7 mouse cellular contexts compared by ENCODE assay signal in the genomic region with DNA sequence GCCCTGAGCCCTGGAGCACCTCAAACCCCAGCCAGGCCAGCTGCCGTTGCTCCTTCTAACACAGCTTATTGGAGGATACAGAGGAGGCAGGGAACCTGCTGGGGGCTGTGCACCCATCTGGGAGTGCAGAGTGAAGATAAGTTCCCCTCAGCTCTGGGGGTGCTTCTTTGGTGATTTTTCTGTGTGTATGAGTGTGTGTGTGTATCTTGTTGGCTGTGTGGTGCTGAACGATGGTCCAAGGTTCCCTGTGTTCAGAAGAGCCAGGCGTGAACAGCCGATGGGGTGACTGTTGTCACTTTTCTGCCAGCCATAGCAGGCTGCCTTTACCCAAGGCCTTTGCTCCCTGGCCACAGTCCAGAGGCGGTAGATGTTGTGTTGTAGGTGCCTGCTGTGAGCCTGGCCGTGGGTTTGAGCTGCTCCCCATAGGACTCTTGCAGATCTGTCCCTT. TPM values are rescaled to one million over a fixed set of nuclear protein-coding genes. Genes with fewer than 3 reads are reported as not detected.
A peak's percentile ranks its signal among the peaks of the same experiment; 100 is the strongest.
DNase-seq lines count a peak whose midpoint lies in the region; ATAC-seq lines count a peak whose summit lies in the region.

No protein-coding gene starts in this region.

- no peak overlapping the region for H3K4me2 ChIP-seq in lung, embryonic 16.5 days (ENCODE audit: low read depth, low read length)
- H3K4me2 ChIP-seq in embryonic facial prominence, embryonic 15.5 days (replicated peaks): no peak overlapping the region
- H3K4me2 ChIP-seq in neural tube, embryonic 15.5 days: no peak overlapping the region; the same call in 1 of the 2 replicates

- no peaks in the 10 kb centered on the region for H3K9me3 ChIP-seq in lung, embryonic 16.5 days (ENCODE audit: control insufficient read depth, low read length)
- H3K9me3 ChIP-seq in embryonic facial prominence, embryonic 15.5 days (replicated peaks): no peaks in the 10 kb centered on the region
- no peaks in the 10 kb centered on the region for H3K9me3 ChIP-seq in neural tube, embryonic 15.5 days (replicated peaks)

- DNase-seq in lung, postnatal 14 days: no peak
- peak; percentile 77 to 87 for DNase-seq in kidney, postnatal 25 days
- DNase-seq in right cerebral cortex, adult 2 months (ENCODE audit: low spot score in 2 of 2): no peak
- DNase-seq in layer of hippocampus, adult 9-10 months (ENCODE audit: low spot score): no peak

- no peak for ATAC-seq in lung, embryonic 16.5 days (ENCODE audit: low read depth)
- ATAC-seq in embryonic facial prominence, embryonic 15.5 days (ENCODE audit: insufficient number of reproducible peaks, low FRiP score, low TSS enrichment, low read depth): no peak
- no peak for ATAC-seq in neural tube, embryonic 15.5 days (ENCODE audit: low FRiP score)

- H3K36me3 ChIP-seq in lung, embryonic 16.5 days (ENCODE audit: control insufficient read depth, insufficient read depth, low read length): peaks cover 16% of the 10 kb centered on the region
- peaks cover 38% of the 10 kb centered on the region for H3K36me3 ChIP-seq in embryonic facial prominence, embryonic 15.5 days
- H3K36me3 ChIP-seq in neural tube, embryonic 15.5 days: peaks cover 13% of the 10 kb centered on the region

- peaks cover 32% of the 10 kb centered on the region for H3K4me1 ChIP-seq in lung, embryonic 16.5 days (replicated peaks; ENCODE audit: control insufficient read depth, insufficient read depth, low read length)
- H3K4me1 ChIP-seq in embryonic facial prominence, embryonic 15.5 days: peaks cover 65% of the 10 kb centered on the region
- H3K4me1 ChIP-seq in neural tube, embryonic 15.5 days: peaks cover 70% of the 10 kb centered on the region

- H3K27ac ChIP-seq in lung, embryonic 16.5 days (ENCODE audit: low read length): 0 out of 2 replicates have a peak overlapping the region, but pooled peaks have one; percentile 22
- no peak overlapping the region for H3K27ac ChIP-seq in embryonic facial prominence, embryonic 15.5 days (replicated peaks)
- no peak overlapping the region for H3K27ac ChIP-seq in neural tube, embryonic 15.5 days (replicated peaks)

- no peaks in the 10 kb centered on the region for H3K27me3 ChIP-seq in lung, embryonic 16.5 days (ENCODE audit: control insufficient read depth, insufficient read depth, low read depth, low read length)
- no peaks in the 10 kb centered on the region for H3K27me3 ChIP-seq in embryonic facial prominence, embryonic 15.5 days
- no peaks in the 10 kb centered on the region for H3K27me3 ChIP-seq in neural tube, embryonic 15.5 days (replicated peaks)

- no peak overlapping the region for H3K4me3 ChIP-seq in lung, embryonic 16.5 days (ENCODE audit: low read length)
- no peak overlapping the region for H3K4me3 ChIP-seq in embryonic facial prominence, embryonic 15.5 days (replicated peaks)
- no peak overlapping the region for H3K4me3 ChIP-seq in neural tube, embryonic 15.5 days (replicated peaks)

- no peak overlapping the region for H3K9ac ChIP-seq in lung, embryonic 16.5 days (ENCODE audit: low read length)
- H3K9ac ChIP-seq in embryonic facial prominence, embryonic 15.5 days: 0 out of 2 replicates have a peak overlapping the region, but pooled peaks have one; percentile 7
- 0 out of 2 replicates have a peak overlapping the region, but pooled peaks have one; percentile 26 for H3K9ac ChIP-seq in neural tube, embryonic 15.5 days (replicated peaks)

- 51% methylated on average over 6 of the region's 6 CpGs for WGBS in lung, embryonic 16.5 days
- WGBS in embryonic facial prominence, embryonic 15.5 days: 70% methylated on average over 6 of the region's 6 CpGs
- 73% methylated on average over 6 of the region's 6 CpGs for WGBS in neural tube, embryonic 15.5 days

RNA-seq across cellular contexts. Expression of a gene that starts 9.5 kb away (rescaled TPM):
- polyA plus RNA-seq in lung, embryonic 16.5 days (2015; fragmentation: Nextera tagmentation; extraction: Ambion mirVana): 45.4 and 50.6 TPM in 2 replicates
- polyA plus RNA-seq in embryonic facial prominence, embryonic 15.5 days (2015; fragmentation: Nextera tagmentation; extraction: Ambion mirVana): 61.2 and 64.6 TPM in 2 replicates
- 48.6 and 50.4 TPM in 2 replicates for polyA plus RNA-seq in neural tube, embryonic 15.5 days (2015; fragmentation: Nextera tagmentation; extraction: Ambion mirVana)

RNA-seq across cellular contexts. Expression of a gene that starts 9.9 kb away (rescaled TPM):
- polyA plus RNA-seq in lung, embryonic 16.5 days (2015; fragmentation: Nextera tagmentation; extraction: Ambion mirVana): 27.5 and 32.8 TPM in 2 replicates
- 72.3 and 88.0 TPM in 2 replicates for polyA plus RNA-seq in embryonic facial prominence, embryonic 15.5 days (2015; fragmentation: Nextera tagmentation; extraction: Ambion mirVana)
- 27.9 and 34.6 TPM in 2 replicates for polyA plus RNA-seq in neural tube, embryonic 15.5 days (2015; fragmentation: Nextera tagmentation; extraction: Ambion mirVana)

RNA-seq across cellular contexts. Expression of a gene that starts 21.5 kb away (rescaled TPM):
- polyA plus RNA-seq in lung, embryonic 16.5 days (2015; fragmentation: Nextera tagmentation; extraction: Ambion mirVana): 915 and 939 TPM in 2 replicates
- polyA plus RNA-seq in embryonic facial prominence, embryonic 15.5 days (2015; fragmentation: Nextera tagmentation; extraction: Ambion mirVana): 969 and 997 TPM in 2 replicates
- 544 and 638 TPM in 2 replicates for polyA plus RNA-seq in neural tube, embryonic 15.5 days (2015; fragmentation: Nextera tagmentation; extraction: Ambion mirVana)

RNA-seq across cellular contexts. Expression of a gene that starts 21.8 kb away (rescaled TPM):
- polyA plus RNA-seq in lung, embryonic 16.5 days (2015; fragmentation: Nextera tagmentation; extraction: Ambion mirVana): 313 and 320 TPM in 2 replicates
- 317 and 339 TPM in 2 replicates for polyA plus RNA-seq in embryonic facial prominence, embryonic 15.5 days (2015; fragmentation: Nextera tagmentation; extraction: Ambion mirVana)
- 353 and 368 TPM in 2 replicates for polyA plus RNA-seq in neural tube, embryonic 15.5 days (2015; fragmentation: Nextera tagmentation; extraction: Ambion mirVana)

RNA-seq across cellular contexts. Expression of a gene that starts 25.0 kb away (rescaled TPM):
- polyA plus RNA-seq in lung, embryonic 16.5 days (2015; fragmentation: Nextera tagmentation; extraction: Ambion mirVana): 0.67 and 0.88 TPM in 2 replicates
- polyA plus RNA-seq in embryonic facial prominence, embryonic 15.5 days (2015; fragmentation: Nextera tagmentation; extraction: Ambion mirVana): 3.4 and 5.4 TPM in 2 replicates
- 122 and 144 TPM in 2 replicates for polyA plus RNA-seq in neural tube, embryonic 15.5 days (2015; fragmentation: Nextera tagmentation; extraction: Ambion mirVana)

Comparison
In these comparisons a context has a peak if more than half of its experiments do, and no peak if none do; other contexts are left out.
1. DNase-seq: peak in kidney, postnatal 25 days (2 of 2); none in lung, postnatal 14 days (single experiment), right cerebral cortex, adult 2 months (0 of 2) and layer of hippocampus, adult 9-10 months (single experiment).